In genomic region chr12:102575541-102576329, GRCm38 (mm10) we compare ENCODE assay signal across 18 mouse cellular contexts. TPM values are rescaled to one million over a fixed set of nuclear protein-coding genes. Genes with fewer than 3 reads are reported as not detected.
DNase-seq lines count a peak whose midpoint lies in the region; ATAC-seq lines count a peak whose summit lies in the region.
"Had no signal": no experiment of that assay in that cellular context is flagged by ENCODE, and none has a peak within 500 bp of the region (broad histone marks: within the 10 kb centered on the region; RNA-seq: fewer than 3 reads in every experiment).

No protein-coding gene starts in this region.

- H3K4me1 ChIP-seq in liver, embryonic 11.5 days (replicated peaks; ENCODE audit: control insufficient read depth, insufficient read depth, low read length), result no peaks in the 10 kb centered on the region
- H3K4me1 ChIP-seq: embryonic facial prominence, embryonic 15.5 days; forebrain, embryonic 12.5 days; megakaryocyte, embryonic 14.5 days had no signal

- DNase-seq in cerebellum, adult 9-11 months, result peak; percentile 49
- DNase-seq in cerebellum, postnatal 14 days, result no peak
- peak; percentile 18 for DNase-seq in liver
- no peak for DNase-seq in liver, embryonic 11.5 days (ENCODE audit: low spot score)
- peak; percentile 30 to 52 for DNase-seq in kidney, adult 8-10 months
- peak; percentile 55 for DNase-seq in retina, postnatal 1 day
- DNase-seq in spleen, adult 18-20 months, result no peak
- DNase-seq in left cerebral cortex, postnatal 36 days (ENCODE audit: low spot score in 2 of 2), result no peak
- DNase-seq: adrenal gland, postnatal 10 days; heart, adult 18-20 months; right cerebral cortex, postnatal 14 days had no signal

- H3K9ac ChIP-seq in liver, embryonic 11.5 days (ENCODE audit: low read depth, low read length), result no peak overlapping the region
- H3K9ac ChIP-seq: embryonic facial prominence, embryonic 15.5 days; forebrain, embryonic 12.5 days had no signal

- no peaks in the 10 kb centered on the region for H3K27me3 ChIP-seq in liver, embryonic 11.5 days (replicated peaks; ENCODE audit: control insufficient read depth, insufficient read depth, low read length)
- H3K27me3 ChIP-seq: embryonic facial prominence, embryonic 15.5 days; forebrain, embryonic 12.5 days; megakaryocyte, embryonic 14.5 days had no signal

- H3K4me2 ChIP-seq in liver, embryonic 11.5 days, result no peak overlapping the region
- H3K4me2 ChIP-seq: embryonic facial prominence, embryonic 15.5 days; forebrain, embryonic 12.5 days had no signal

- ATAC-seq in liver, embryonic 11.5 days (replicated peaks; ENCODE audit: low FRiP score), result no peak
- ATAC-seq: inflammation-experienced regulatory T-cells, adult 6 months had no signal

- H3K9me3 ChIP-seq in liver, embryonic 11.5 days (ENCODE audit: control insufficient read depth, low read length), result no peaks in the 10 kb centered on the region
- H3K9me3 ChIP-seq: embryonic facial prominence, embryonic 15.5 days; forebrain, embryonic 12.5 days; limb, embryonic 10.5 days; megakaryocyte, embryonic 14.5 days had no signal

- H3K36me3 ChIP-seq in liver, embryonic 11.5 days (ENCODE audit: control insufficient read depth, insufficient read depth, low read length), result no peaks in the 10 kb centered on the region

- H3K4me3 ChIP-seq in liver, embryonic 11.5 days (ENCODE audit: low read depth, low read length), result no peak overlapping the region
- H3K4me3 ChIP-seq: embryonic facial prominence, embryonic 15.5 days; forebrain, embryonic 12.5 days; limb, embryonic 10.5 days; megakaryocyte, embryonic 14.5 days had no signal

- H3K27ac ChIP-seq in liver, embryonic 11.5 days (ENCODE audit: low read depth, low read length), result no peak overlapping the region
- H3K27ac ChIP-seq: embryonic facial prominence, embryonic 15.5 days; forebrain, embryonic 12.5 days; limb, embryonic 10.5 days had no signal

- WGBS in liver, embryonic 11.5 days, result 83% methylated on average over 5 of the region's 5 CpGs

- intact Hi-C loops in left cerebral cortex, postnatal 36 days (cut with DNase I), result no loop called here

RNA-seq across cellular contexts. Expression of gene Chga, which starts 21.0 kb away (rescaled TPM):
- polyA plus RNA-seq in liver, embryonic 11.5 days (2014; fragmentation: Nextera tagmentation; extraction: Ambion mirVana), result 0.88 and 1.5 TPM in 2 replicates
- 100 to 1,000 TPM; 168 to 185 TPM for total RNA-seq in left cerebral cortex, postnatal 36 days (2021)
- total RNA-seq: heart, adult 18-20 months; heart, postnatal 25 days; neutrophil, adult 5-6 weeks had no signal

Comparison
In these comparisons a context has a peak if more than half of its experiments do, and no peak if none do; other contexts are left out.
1. DNase-seq: peak in cerebellum, adult 9-11 months (single experiment), liver (single experiment), kidney, adult 8-10 months (2 of 2) and retina, postnatal 1 day (single experiment); none in cerebellum, postnatal 14 days (0 of 2), liver, embryonic 11.5 days (single experiment), spleen, adult 18-20 months (0 of 2) and left cerebral cortex, postnatal 36 days (0 of 2).